Mouse (Mus musculus): Measurements from ENCODE around the gene E030025P04Rik.

- TF ChIP-seq POLR2A (IDR thresholded peaks at IDR 0.05; ENCODE audit: low read depth, low read length) (no peak), CTCF (conservative IDR thresholded peaks at IDR 0.05; ENCODE audit: insufficient read depth, insufficient read length, low read depth, low read length) (no peak)
Observed at GRCm38 (mm10) chr11:109103386-109103785, 40.8 kb downstream of the E030025P04Rik start.

Data from kidney, adult 2 months (tissue).